Mouse (Mus musculus): ENCODE data around the gene Grik4.

Grik4 gene

DNA sequence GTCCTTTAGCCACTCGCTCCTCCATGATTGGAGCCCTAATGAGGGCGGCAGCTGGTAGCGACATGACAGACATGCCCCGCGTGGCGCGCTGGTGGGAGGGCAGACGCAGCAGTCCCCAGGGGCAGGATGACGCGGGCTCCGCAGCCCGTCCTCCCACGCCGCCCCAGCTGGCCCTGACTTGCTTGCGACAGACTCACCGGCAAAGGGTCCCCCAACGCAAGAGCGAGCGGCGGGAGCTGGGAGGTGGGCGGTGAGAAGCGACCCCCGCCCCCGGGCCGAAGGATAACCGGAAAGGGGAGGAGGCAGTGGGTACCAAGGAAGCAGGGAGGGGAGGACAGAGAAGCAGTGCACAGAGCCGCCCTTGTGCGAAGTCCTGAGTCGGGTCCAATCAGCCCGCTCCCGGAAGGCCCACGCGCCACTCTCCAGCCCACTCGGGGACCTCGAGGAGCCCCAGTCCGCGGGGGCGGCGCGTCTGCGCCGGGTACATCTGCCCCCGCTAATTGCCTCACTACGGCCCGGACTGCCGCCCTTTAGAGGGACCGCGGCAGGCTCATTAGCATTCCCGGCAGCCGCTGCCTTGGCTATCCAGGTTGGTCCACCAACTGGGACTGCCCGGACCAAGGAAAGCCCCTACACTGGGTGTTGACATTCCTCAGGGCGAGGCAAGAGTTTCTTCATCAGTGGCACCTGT, 46.8 kb downstream of the Grik4 start:
- peak; percentile 1 for DNase-seq

DNA sequence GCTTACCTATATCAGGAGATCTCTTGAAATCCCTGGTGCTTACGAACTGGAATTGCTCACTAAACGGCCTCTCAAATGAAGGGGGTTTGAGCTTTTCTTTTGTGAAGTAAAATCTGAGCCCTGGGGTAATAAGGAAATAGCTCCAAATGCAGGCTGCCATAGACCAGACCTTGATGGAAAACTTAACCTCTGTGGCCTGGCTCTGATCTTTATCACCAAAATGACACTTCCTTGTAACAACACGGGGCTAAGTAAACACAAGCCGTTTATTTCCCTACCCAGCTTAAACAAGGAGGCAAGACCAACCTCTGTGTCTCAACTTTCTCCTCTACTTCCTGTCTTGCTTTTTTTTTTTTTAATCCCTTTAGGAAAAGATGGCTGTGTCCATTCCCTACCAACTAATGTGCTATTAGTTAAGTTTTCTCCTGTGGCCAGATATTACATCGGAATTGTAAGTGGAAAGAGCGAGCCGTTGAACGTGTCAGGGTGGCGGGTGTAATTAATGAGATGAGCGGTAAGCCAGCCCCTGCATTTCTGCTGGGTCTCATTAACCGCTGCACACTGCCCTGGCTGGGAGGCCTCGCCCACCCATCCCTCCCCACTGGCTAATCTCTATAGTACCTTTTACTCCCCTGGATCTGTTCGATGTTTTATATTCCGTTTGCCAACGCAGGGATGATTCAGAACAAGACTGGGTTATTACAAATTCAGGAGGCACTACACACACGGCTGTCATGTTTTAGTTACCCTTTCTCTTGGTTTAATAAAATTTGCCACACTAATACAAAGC, 47.7 kb downstream of the Grik4 start:
- DNase-seq, result no peak

DNA sequence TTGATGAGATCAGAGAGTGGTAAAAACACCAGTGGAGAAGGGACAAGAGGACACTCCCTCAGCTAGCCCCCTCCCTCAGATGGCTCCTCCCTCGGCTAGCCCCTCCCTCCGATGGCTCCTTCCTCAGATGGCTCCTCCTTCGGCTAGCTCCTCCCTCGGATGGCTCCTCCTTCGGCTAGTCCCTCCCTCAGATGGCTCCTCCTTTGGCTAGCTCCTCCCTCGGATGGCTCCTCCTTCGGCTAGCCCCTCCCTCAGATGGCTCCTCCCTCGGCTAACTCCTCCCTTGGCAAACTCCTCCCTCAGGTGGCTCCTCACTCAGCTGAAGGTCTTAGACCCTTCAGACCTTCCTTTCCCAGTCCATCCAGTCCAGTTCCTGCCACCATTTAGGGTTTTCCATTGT, 51.5 kb downstream of the Grik4 start:
- no peak for DNase-seq

DNA sequence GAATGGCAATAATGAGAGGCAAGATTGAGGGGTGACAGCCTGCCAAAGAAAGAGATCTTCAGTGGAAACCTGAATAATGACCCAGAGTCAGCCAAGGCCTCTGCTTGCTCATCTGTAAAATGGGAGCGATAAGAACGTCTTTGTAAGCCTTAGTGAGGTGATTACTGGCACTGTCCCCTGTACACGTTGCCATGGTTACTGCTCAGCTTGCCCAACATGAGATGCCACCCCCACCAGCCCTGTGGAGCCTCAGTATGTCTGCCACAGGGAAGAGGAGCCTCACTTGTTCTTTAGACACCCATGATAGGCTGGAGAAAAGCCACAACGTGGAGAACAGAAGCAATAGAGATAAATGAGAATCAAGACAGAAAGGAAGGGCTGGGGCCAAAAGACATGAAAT, 56.4 kb downstream of the Grik4 start:
- no peak for DNase-seq

- no peak for DNase-seq
Measured at GRCm38 (mm10) chr9:42886112-42886766, 58.1 kb downstream of the Grik4 start.

- no peak for DNase-seq
Measured at GRCm38 (mm10) chr9:42885566-42885965, 58.7 kb downstream of the Grik4 start.

- no peak for DNase-seq
Measured at GRCm38 (mm10) chr9:42885123-42885522, 59.2 kb downstream of the Grik4 start.

DNA sequence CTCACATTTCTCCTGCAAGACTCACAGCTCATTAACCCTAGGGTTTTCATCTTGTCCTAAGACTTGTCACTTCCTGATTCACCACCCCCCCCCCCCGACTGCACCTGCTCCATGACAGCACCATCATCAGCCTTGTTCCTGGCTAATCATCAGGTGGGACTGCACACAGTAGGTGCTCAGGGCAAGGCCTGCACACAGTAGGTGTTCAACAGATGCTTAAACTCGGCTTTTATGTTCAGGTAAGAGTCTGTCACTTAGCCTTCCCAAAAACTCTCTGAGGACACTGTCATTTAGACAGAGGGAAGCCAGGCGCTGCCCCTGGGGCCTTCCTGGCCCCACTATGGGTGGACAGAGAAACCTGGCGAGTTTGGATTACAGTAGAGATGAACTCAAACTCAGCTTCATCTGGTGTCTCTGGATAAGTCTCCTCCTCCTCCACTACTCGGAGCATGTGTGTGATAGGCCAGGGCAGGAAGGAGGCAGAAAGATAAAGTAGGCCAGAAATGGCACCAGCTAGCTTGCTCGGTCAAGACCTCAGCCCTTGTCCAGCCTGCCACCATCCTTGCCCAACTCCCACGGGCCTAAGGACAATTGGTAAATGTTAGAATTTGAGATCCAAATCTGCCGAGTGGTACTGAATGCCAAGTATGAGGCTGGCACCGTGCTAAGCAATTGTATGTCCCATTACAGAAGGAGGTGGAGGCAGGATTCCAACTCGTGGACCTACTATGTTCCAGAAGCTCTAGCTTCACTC, 61.1 kb downstream of the Grik4 start:
- DNase-seq, result no peak

GRCm38 (mm10) chr9:42882313-42882712, 62.0 kb downstream of the Grik4 start:
- DNase-seq, result no peak

DNA sequence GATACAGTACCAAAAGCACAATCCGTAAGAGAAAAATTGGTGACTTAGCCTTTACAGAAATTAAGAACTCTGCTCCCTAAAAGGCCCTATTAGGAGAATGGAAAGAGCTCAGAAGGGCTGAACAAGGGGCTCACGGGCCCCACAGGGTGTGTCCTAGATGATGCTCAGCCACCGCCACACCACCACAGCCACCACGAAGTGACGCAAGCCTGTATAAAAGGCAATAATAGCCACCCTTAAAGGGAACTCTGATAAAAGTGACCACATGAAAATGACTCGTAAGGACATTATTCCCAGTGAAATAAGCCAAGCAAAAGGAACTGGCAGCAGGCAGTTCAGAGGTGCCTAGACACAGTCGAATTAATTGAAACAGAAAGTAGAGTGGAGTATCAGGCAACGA, 63.3 kb downstream of the Grik4 start:
- DNase-seq, result no peak

DNA sequence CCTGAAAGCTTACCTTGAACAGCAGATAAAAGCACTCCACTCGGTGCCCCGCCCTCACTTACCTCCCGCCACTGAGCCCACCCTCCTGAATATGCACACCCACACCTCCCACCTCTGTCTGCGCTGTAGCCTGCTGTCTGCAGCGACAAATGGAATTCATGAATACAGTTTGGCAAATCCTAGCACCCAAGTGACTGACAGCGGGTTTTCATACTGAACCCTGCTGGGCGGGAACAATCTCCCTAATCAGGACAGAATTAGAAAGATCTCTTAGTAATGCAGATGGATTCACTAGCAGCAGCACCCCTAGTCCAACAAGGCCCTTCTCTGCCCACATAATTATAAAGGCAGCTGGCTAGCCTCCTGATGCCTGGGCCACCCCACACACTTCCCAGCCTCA, 65.9 kb downstream of the Grik4 start:
- DNase-seq, result no peak

GRCm38 (mm10) chr9:42872885-42873284, 71.4 kb downstream of the Grik4 start:
- no peak for DNase-seq

DNA sequence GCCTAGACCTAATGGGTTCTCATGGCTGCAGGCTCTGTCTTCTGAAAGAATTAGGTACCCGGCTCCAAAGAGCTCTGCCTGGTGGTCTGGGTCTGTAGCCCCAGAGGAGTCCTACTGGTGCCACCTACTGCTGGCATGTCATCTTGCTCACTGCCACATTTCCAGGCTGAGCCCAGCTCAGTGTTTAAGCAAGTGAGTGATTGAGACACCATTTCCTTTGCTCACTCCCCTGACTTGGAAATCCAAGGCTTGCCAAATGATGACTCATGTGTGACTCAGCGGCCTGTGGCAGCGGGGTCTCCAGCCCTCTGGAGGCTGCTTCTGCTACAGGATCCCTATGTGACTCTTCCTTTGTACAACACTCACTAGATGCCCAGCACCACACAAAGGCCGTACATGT, 72.6 kb downstream of the Grik4 start:
- no peak for DNase-seq

DNA sequence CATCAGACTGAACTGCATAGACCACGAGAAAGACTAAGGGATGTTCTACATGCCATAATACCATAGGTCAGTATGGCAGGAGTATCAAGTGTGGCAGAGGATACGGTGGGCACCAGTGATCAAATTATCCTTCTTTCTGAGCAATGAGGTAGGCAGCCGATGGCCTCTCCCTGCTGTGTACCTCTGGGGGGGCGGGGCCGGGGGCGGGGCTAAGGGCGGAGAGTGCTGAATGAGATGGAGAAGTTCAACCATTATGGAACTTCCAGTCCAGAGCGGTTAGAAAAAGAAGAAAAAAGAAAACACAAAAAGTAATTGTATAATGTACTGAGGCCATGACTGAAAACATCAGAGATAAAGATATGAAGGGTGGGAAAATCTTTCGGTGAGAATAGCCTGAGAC, 74.0 kb downstream of the Grik4 start:
- no peak for DNase-seq

DNA sequence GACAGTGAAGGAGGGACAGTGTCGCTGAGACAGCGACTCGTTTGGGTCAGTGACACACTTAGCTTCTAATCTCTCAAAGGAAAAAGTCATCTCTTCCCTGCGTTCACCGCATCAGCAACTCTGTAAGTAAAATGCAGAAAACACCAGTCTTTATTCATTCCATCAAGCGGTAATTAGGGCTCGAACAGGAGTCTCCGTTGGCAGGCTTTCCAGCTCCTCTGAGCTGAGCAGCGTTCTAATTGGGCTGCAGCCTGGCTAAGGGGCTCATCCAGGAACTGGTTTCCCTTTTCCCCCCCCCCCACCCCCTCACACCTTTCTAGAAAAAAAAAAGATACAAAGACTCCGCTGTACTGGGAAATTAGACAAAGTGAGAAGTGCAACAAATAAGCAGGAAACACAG, 75.8 kb downstream of the Grik4 start:
- DNase-seq, result no peak

GRCm38 (mm10) chr9:42866650-42867049, 77.6 kb downstream of the Grik4 start:
- DNase-seq, result no peak

DNA sequence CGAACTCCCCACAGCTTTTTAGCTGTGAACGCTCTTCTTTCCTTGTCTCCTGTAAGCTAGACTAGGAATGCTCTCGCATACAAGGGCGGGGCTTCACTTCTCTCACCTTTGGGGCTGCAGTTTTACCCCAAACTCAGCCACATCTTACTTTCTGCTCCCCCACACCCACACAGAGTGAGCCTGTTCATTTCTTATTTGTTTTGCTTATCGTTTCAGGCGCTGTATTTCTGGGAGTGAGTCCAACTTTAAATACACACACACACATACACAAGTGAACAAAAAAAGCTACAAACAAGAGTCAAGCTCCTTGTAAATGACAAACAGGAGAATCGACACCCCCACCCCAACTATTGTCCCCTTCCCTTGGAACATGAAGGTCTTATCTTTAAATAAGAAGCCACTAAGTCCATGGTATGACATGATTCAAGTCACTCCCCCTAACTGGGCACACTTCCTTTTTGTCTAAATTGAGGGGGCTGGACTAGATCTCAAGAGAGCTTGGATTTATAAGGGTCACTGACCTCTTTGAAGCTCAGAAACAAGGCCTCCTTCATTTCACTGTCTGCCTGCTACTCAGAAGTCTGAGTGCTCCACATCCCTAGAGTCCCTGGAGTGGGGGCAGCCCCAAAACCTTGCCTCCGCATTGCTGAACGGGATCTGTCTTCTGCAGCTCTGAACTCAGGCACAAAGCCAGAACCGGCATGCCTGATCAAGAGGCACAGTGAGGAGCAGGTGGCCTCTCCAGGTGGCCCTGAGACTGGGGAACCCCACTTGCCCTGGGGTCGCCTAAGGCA, 79.1 kb downstream of the Grik4 start:
- no peak for DNase-seq

GRCm38 (mm10) chr9:42863360-42863759, 80.9 kb downstream of the Grik4 start:
- no peak for DNase-seq

GRCm38 (mm10) chr9:42861711-42862110, 82.6 kb downstream of the Grik4 start:
- no peak for DNase-seq

- no peak for DNase-seq
Measured at GRCm38 (mm10) chr9:42861238-42861637, 83.1 kb downstream of the Grik4 start.

GRCm38 (mm10) chr9:42859959-42860794, 84.1 kb downstream of the Grik4 start:
- DNase-seq, result peak; percentile 18

Measured in thymus, postnatal 25 days (tissue).